Mouse (Mus musculus) erythroid progenitor cell, adult 5-6 weeks (primary cell): Measurements from ENCODE around the gene Sirpa. TPM values are rescaled to one million over a fixed set of nuclear protein-coding genes. Genes with fewer than 3 reads are reported as not detected.

ENCODE experiments used
- total RNA-seq, 2 experiments: library from RNA; stranded (forward) in 1 of 2; stranded (reverse) in 1 of 2; fragments of 150-400 nt in 1 of 2; fragments of 186-747, 209-891 nt in 1 of 2; gene quantifications; 2 replicates each; pipeline versions ENCODE4 v1.2.3 to v1.2.4; 2015 to 2017; ENCODE audit warnings: low replicate concordance in 2 of 2

Sirpa gene
- total RNA-seq, 2 experiments from 2014 or later: 46.7 to 63.7 TPM

Other genes with a start within 250 kb of the Sirpa start
- gene Il1b, start 221.7 kb upstream of the Sirpa start, total RNA-seq (2015; ENCODE audit: low replicate concordance): 1.1 and 7.5 TPM in 2 replicates
- gene Il1b, start 221.7 kb upstream of the Sirpa start, total RNA-seq (2017; ENCODE audit: low replicate concordance): 2.3 TPM in 1 of 2 replicates, not detected in the other
- not detected in 2 replicates for gene F830045P16Rik, start 56.2 kb upstream of the Sirpa start, total RNA-seq (2015; ENCODE audit: low replicate concordance)
- gene F830045P16Rik, start 56.2 kb upstream of the Sirpa start, total RNA-seq (2017; ENCODE audit: low replicate concordance): not detected in 2 replicates
- gene Pdyn, start 107.0 kb downstream of the Sirpa start, total RNA-seq (2015; ENCODE audit: low replicate concordance): not detected in 2 replicates
- not detected in 2 replicates for gene Pdyn, start 107.0 kb downstream of the Sirpa start, total RNA-seq (2017; ENCODE audit: low replicate concordance)
- gene Stk35, start 207.7 kb downstream of the Sirpa start, total RNA-seq (2015; ENCODE audit: low replicate concordance): 6.3 and 11.5 TPM in 2 replicates
- gene Stk35, start 207.7 kb downstream of the Sirpa start, total RNA-seq (2017; ENCODE audit: low replicate concordance): 12.3 and 15.7 TPM in 2 replicates